Mouse (Mus musculus) lung, embryonic 14.5 days (tissue): Measurements from ENCODE around the gene Herc2. TPM values are rescaled to one million over a fixed set of nuclear protein-coding genes. Genes with fewer than 3 reads are reported as not detected.

Experiments
- ATAC-seq: fragments of 200-750 bp; cut with Nextera tagmentation; 2 replicates; pipeline ENCODE4 v1.8.0; 2017; ENCODE audit warnings: mild to moderate bottlenecking, moderate TSS enrichment, moderate library complexity; ENCODE audit not compliant: insufficient read depth
- DNase-seq: peaks from one replicate; pipeline ENCODE4 v3.0.0-alpha.2; 2015
- H3K27ac ChIP-seq: fragments of 300-500 bp; sonication (generic); 2 replicates; pipeline ENCODE4 v1.5.1; 2014; ENCODE audit warnings: low read depth, mild to moderate bottlenecking, moderate library complexity
- H3K27me3 ChIP-seq: fragments of 300-500 bp; sonication (generic); 2 replicates; pipeline ENCODE4 v1.6.1; 2014; ENCODE audit warnings: low read length, control low read depth; ENCODE audit not compliant: insufficient read depth
- H3K36me3 ChIP-seq: fragments of 300-500 bp; sonication (generic); 2 replicates; pipeline ENCODE4 v1.6.1; 2014; ENCODE audit warnings: control low read depth; ENCODE audit not compliant: insufficient read depth
- H3K4me1 ChIP-seq: fragments of 300-500 bp; sonication (generic); 2 replicates; pipeline ENCODE4 v1.6.1; 2014; ENCODE audit warnings: antibody characterized with exemption, control low read depth; ENCODE audit not compliant: insufficient read depth
- H3K4me2 ChIP-seq: fragments of 300-500 bp; sonication (generic); 2 replicates; pipeline ENCODE4 v1.6.1; 2014; ENCODE audit warnings: mild to moderate bottlenecking
- H3K4me3 ChIP-seq: fragments of 300-500 bp; sonication (generic); 2 replicates; pipeline ENCODE4 v1.5.1; 2014; ENCODE audit warnings: low read depth, low read length
- H3K9ac ChIP-seq: fragments of 300-500 bp; sonication (generic); 2 replicates; pipeline ENCODE4 v1.6.1; 2014
- H3K9me3 ChIP-seq: fragments of 300-500 bp; sonication (generic); 2 replicates; pipeline ENCODE4 v1.6.1; 2016; ENCODE audit warnings: low read depth, low read length, control low read depth
- CTCF ChIP-seq: IDR thresholded peaks from 2 replicates; pipeline ENCODE4 v1.5.1; 2016; ENCODE audit warnings: antibody characterized with exemption, low read depth
- WGBS: fragments of 180-500 bp; shearing (Covaris S2); extraction: QIAGEN DNeasy Blood & Tissue Kit; methylation state at CpG from one replicate; pipeline ENCODE4 v1.1.7; 2014; 5-methylcytosine and 5-hydroxymethylcytosine counted together
- polyA plus RNA-seq: library from polyadenylated mRNA; unstranded; fragments of >200 nt; fragmentation: Nextera tagmentation; extraction: Ambion mirVana; gene quantifications from 2 replicates; pipeline ENCODE4 v1.2.1, GENCODE M21; 2014

Herc2 gene
- polyA plus RNA-seq, 1 experiment from 2014 or later, result 29.5 TPM

DNA sequence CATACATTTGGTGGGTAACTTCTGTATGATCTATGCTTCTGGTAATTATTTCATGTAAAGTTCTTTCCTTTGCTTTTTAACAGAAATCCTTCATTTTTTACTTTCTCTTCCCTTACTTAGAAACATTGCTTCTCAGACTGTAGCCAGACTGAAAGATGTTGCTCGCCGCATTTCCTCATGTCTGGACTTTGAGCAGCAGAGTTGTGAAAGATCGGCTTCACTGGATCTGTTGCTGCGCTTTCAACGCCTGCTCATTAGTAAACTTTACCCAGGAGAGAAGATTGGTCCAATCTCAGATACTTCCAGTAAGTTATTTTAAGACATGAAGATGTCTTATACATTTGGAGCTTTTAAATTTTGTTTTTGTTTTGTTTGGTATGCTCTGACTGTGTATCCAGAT, 71.4 kb downstream of the Herc2 start:
- no peaks in the 10 kb centered on the region for H3K27me3 ChIP-seq
- 87% methylated on average over 5 of the region's 5 CpGs for WGBS

DNA sequence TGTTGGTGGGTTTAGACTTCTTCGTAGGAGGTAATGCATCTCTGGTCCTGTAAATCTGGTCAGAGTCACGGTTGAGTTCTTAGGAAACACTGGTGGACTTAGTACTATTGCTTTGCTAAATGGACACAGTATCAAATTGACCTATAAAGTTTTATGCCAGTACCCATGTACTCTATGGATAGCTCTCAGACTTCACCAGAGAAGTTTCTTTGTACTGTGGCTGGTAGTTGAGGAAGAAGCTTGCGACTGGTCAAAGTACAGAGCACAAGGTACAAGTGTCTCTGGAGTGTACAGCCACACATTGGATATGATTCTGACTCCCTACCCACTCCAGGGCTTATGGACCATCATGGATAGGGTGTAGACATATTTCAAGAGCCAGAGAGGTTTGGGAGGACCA, 78.1 kb downstream of the Herc2 start:
- Histone ChIP-seq H3K36me3 (peaks cover 45% of the 10 kb centered on the region), H3K9ac (no peak overlapping the region), H3K9me3 (no peaks in the 10 kb centered on the region), H3K4me1 (no peaks in the 10 kb centered on the region), H3K4me2 (no peak overlapping the region), H3K4me3 (no peak overlapping the region), H3K27me3 (no peaks in the 10 kb centered on the region), H3K27ac (no peak overlapping the region)
- ATAC-seq, result no peak; the same call in 1 of the 2 replicates
- DNase-seq, result no peak
- WGBS, result 94% methylated on average over 3 of the region's 3 CpGs
- TF ChIP-seq CTCF, result no peak

More for the DNA sequence above, 71.4 kb downstream of the Herc2 start:
- no peak for ATAC-seq
- DNase-seq, result no peak
- Histone ChIP-seq H3K4me3 (no peak overlapping the region), H3K27ac (no peak overlapping the region), H3K36me3 (peaks cover 31% of the 10 kb centered on the region), H3K9ac (no peak overlapping the region), H3K9me3 (no peaks in the 10 kb centered on the region), H3K4me1 (no peaks in the 10 kb centered on the region), H3K4me2 (no peak overlapping the region)
- TF ChIP-seq CTCF, result no peak

DNA sequence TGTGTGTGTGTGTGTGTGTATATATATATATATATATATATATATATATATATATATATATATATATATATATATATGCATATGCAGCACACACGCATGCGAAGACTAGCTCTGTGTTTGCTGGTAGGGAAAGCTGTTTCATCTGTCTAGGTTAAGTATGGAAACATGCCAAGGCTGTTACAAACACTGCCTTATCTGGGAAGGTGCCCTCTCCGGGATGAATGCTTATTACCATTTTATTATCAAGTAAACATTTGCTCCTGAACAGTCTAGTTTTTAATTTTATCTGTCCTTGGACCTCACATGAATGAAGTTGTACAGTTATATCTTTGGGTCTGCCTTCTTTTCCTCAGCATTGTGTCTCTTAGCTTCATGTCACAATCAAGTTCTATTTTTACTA, 79.6 kb downstream of the Herc2 start:
- 83% methylated on average over 3 of the region's 3 CpGs for WGBS
- H3K4me1 ChIP-seq, result no peaks in the 10 kb centered on the region
- no peak for ATAC-seq
- H3K9ac ChIP-seq, result no peak overlapping the region
- no peak overlapping the region for H3K4me2 ChIP-seq
- TF ChIP-seq CTCF, result no peak
- no peak for DNase-seq
- no peaks in the 10 kb centered on the region for H3K27me3 ChIP-seq
- H3K9me3 ChIP-seq, result no peaks in the 10 kb centered on the region
- no peak overlapping the region for H3K4me3 ChIP-seq
- no peak overlapping the region for H3K27ac ChIP-seq
- H3K36me3 ChIP-seq, result peaks cover 49% of the 10 kb centered on the region

DNA sequence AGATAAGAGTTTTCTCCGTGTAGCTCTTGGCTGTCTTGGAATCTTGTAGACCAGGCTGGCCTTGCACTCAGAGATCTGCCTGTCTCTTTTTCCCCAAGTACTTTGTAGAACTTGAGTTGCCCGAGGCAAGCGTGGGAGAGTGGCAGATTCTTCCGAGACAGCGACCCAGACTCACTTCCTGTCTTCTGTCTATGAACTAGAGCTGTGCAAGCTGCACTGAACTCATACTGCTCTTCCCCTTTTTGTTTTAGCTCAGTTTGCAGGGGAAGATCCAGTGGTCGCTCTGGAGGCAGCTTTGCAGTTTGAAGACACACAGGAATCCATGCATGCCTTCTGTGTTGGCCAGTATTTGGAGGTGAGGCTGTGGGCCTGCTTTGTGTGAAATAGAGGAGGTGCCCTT, 81.6 kb downstream of the Herc2 start:
- Histone ChIP-seq H3K36me3 (peaks cover 54% of the 10 kb centered on the region), H3K4me1 (no peaks in the 10 kb centered on the region)

DNA sequence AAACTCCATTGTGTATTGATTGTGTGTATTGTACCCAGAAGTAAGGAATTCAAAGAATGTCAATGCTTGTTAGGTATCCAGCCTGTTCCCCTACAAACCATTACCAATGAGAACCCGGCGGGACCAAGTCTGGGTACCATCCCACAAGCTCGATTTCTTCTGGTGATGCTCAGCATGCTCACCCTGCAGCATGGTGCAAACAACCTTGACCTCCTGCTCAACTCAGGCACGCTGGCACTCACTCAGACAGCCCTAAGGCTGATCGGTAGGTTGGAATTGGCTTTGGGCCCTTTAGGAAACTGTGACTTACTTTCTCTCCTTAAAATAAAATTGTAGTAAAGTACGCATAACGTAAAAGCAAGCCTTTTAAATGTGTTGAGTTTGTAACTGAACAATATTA, 88.7 kb downstream of the Herc2 start:
- Histone ChIP-seq H3K36me3 (peaks cover 52% of the 10 kb centered on the region), H3K27me3 (no peaks in the 10 kb centered on the region), H3K9me3 (no peaks in the 10 kb centered on the region), H3K9ac (no peak overlapping the region), H3K4me3 (no peak overlapping the region), H3K27ac (no peak overlapping the region), H3K4me2 (no peak overlapping the region), H3K4me1 (no peaks in the 10 kb centered on the region)
- 91% methylated on average over 7 of the region's 7 CpGs for WGBS
- DNase-seq (no peak), ATAC-seq (no peak)
- TF ChIP-seq CTCF, result no peak

More for the DNA sequence above, 81.6 kb downstream of the Herc2 start:
- no peak for TF ChIP-seq CTCF
- no peak for ATAC-seq
- H3K27ac ChIP-seq, result no peak overlapping the region
- no peak overlapping the region for H3K4me2 ChIP-seq
- no peaks in the 10 kb centered on the region for H3K9me3 ChIP-seq
- no peak overlapping the region for H3K9ac ChIP-seq
- DNase-seq, result peak; percentile 6
- H3K27me3 ChIP-seq, result no peaks in the 10 kb centered on the region
- 70% methylated on average over 6 of the region's 6 CpGs for WGBS
- no peak overlapping the region for H3K4me3 ChIP-seq

DNA sequence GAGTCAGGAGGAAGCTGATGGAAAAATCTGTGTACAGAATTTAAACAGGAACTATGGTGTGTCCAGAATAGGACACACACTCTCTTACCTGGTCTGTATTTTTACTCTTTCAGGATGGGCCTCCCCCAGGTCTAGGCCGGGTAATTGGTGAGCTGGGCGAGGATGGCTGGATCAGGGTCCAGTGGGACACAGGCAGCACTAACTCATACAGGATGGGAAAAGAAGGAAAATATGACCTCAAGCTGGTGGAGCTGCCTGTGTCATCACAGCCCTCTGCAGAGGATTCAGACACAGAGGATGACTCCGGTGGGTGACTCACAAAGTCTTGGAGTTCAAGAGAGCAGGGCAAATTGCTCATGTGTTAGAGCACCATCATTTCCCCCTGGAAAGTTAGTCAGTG, 96.4 kb downstream of the Herc2 start:
- TF ChIP-seq CTCF, result no peak
- Histone ChIP-seq H3K36me3 (peaks cover 63% of the 10 kb centered on the region), H3K4me2 (no peak overlapping the region)

DNA sequence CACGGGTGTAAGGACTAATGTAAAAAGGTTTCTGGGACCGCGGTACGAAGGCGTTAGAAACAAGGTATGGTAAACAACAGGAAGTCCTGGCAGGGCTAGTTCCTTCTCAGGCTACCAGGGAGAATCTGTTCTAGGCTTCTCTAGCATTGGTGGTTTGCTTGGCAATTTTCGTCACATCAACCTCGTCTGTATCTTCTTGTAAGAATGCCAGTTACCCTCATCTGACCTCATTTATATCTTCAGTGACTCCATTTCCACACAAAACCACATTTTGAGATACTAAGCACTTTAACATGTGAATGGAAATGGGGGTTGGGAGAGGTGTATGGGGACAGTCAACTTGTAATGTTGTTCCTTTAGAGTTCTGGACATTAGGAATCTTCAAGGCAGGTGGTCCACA, 98.9 kb downstream of the Herc2 start:
- Histone ChIP-seq H3K4me3 (no peak overlapping the region), H3K27ac (no peak overlapping the region), H3K4me1 (no peaks in the 10 kb centered on the region), H3K9me3 (no peaks in the 10 kb centered on the region), H3K4me2 (no peak overlapping the region), H3K36me3 (peaks cover 76% of the 10 kb centered on the region), H3K27me3 (no peaks in the 10 kb centered on the region), H3K9ac (no peak overlapping the region)
- ATAC-seq (no peak), DNase-seq (no peak)
- WGBS, result 87% methylated on average over 7 of the region's 7 CpGs
- no peak for TF ChIP-seq CTCF

More for the DNA sequence above, 96.4 kb downstream of the Herc2 start:
- Histone ChIP-seq H3K9me3 (no peaks in the 10 kb centered on the region), H3K27me3 (no peaks in the 10 kb centered on the region), H3K27ac (no peak overlapping the region), H3K4me1 (no peaks in the 10 kb centered on the region), H3K9ac (no peak overlapping the region), H3K4me3 (no peak overlapping the region)
- 90% methylated on average over 3 of the region's 3 CpGs for WGBS
- DNase-seq (no peak), ATAC-seq (no peak)
